Comparison of ENCODE assay signal across 16 mouse cellular contexts in the genomic region with DNA sequence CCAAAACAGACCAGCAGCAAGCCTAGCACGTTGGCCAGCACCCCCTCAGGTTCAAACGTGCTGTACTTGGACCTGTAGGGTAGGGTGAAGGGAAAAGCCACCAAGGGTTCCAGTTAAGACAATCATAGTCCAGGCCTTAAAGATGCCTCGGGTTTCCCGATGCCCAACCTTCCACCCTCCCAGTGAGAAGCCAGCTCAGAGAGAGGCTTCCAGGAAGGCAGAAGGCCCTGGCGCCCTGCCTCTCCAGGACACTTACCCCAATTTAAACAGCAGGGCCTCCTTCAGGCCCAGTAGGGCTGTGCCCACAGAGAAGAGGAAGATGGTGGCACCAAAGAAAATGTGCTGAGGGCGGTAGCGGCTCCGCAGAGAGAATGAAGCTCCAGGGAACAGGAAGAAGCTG. TPM values are rescaled to one million over a fixed set of nuclear protein-coding genes. Genes with fewer than 3 reads are reported as not detected.
"Had no signal": no experiment of that assay in that cellular context is flagged by ENCODE, and none has a peak within 500 bp of the region (broad histone marks: within the 10 kb centered on the region; RNA-seq: fewer than 3 reads in every experiment).

No protein-coding gene starts in this region.

- H3K36me3 ChIP-seq: limb, embryonic 12.5 days; liver, embryonic 13.5 days; lung, embryonic 15.5 days; neural tube, embryonic 12.5 days had no signal

- H3K4me2 ChIP-seq: limb, embryonic 12.5 days; liver, embryonic 13.5 days; lung, embryonic 15.5 days; neural tube, embryonic 12.5 days had no signal

- H3K9me3 ChIP-seq: limb, embryonic 12.5 days; liver, embryonic 13.5 days; lung, embryonic 15.5 days; neural tube, embryonic 12.5 days had no signal

- H3K27me3 ChIP-seq: limb, embryonic 12.5 days; lung, embryonic 15.5 days; neural tube, embryonic 12.5 days had no signal

- ATAC-seq: liver, postnatal 0 days had no signal

- DNase-seq: liver; liver, embryonic 13.5 days; liver, postnatal 0 days; thymus, adult 2 months; thymus, postnatal 25 days had no signal

- H3K27ac ChIP-seq: layer of hippocampus, adult 2 months; limb, embryonic 12.5 days; liver, embryonic 13.5 days; lung, embryonic 15.5 days; neural tube, embryonic 12.5 days had no signal

- H3K4me1 ChIP-seq: limb, embryonic 12.5 days; liver, embryonic 13.5 days had no signal

- H3K9ac ChIP-seq: limb, embryonic 12.5 days; liver, embryonic 13.5 days; liver, postnatal 0 days; lung, embryonic 15.5 days; neural tube, embryonic 12.5 days had no signal

- H3K4me3 ChIP-seq: layer of hippocampus, adult 2 months; limb, embryonic 12.5 days; liver, embryonic 13.5 days; lung, embryonic 15.5 days; neural tube, embryonic 12.5 days had no signal

RNA-seq across cellular contexts. Expression of a gene that starts 17.6 kb away (rescaled TPM):
- total RNA-seq: neutrophil, adult 5-6 weeks had no signal

RNA-seq across cellular contexts. Expression of a gene that starts 59.0 kb away (rescaled TPM):
- total RNA-seq: layer of hippocampus, adult 2 months; layer of hippocampus, postnatal 10 days; left cerebral cortex, postnatal 36 days; megakaryocyte progenitor cell, adult 5-6 weeks; neutrophil, adult 5-6 weeks had no signal
- polyA plus RNA-seq: kidney, embryonic 14.5 days; limb, embryonic 12.5 days; liver, embryonic 13.5 days; liver, postnatal 0 days; neural tube, embryonic 12.5 days; stomach, postnatal 0 days; thymus, adult 2 months; urinary bladder, adult 2 months had no signal
